Mouse (Mus musculus) midbrain, embryonic 13.5 days (tissue): ENCODE results near the gene Myh1. TPM values are rescaled to one million over a fixed set of nuclear protein-coding genes. Genes with fewer than 3 reads are reported as not detected.

Source experiments
- ATAC-seq: fragments of 200-750 bp; cut with Nextera tagmentation; 2 replicates; pipeline ENCODE4 v1.8.0; 2017; ENCODE audit warnings: mild to moderate bottlenecking, moderate TSS enrichment, moderate library complexity
- H3K27ac ChIP-seq: fragments of 300-500 bp; sonication (generic); 2 replicates; pipeline ENCODE4 v1.5.1; 2015; ENCODE audit warnings: inconsistent platforms, mild to moderate bottlenecking, moderate library complexity
- H3K27me3 ChIP-seq: fragments of 300-500 bp; sonication (generic); 2 replicates; pipeline ENCODE4 v1.6.1; 2015; ENCODE audit warnings: mild to moderate bottlenecking, inconsistent platforms
- H3K36me3 ChIP-seq: fragments of 300-500 bp; sonication (generic); 2 replicates; pipeline ENCODE4 v1.6.1; 2015; ENCODE audit warnings: mild to moderate bottlenecking, inconsistent platforms
- H3K4me1 ChIP-seq: fragments of 300-500 bp; sonication (generic); replicated peaks from 2 replicates; pipeline ENCODE4 v1.6.1; 2015; ENCODE audit warnings: inconsistent platforms
- H3K4me2 ChIP-seq: fragments of 300-500 bp; sonication (generic); replicated peaks from 2 replicates; pipeline ENCODE4 v1.6.1; 2015; ENCODE audit warnings: moderate library complexity, mild to moderate bottlenecking, inconsistent platforms
- H3K4me3 ChIP-seq: fragments of 300-500 bp; sonication (generic); replicated peaks from 2 replicates; pipeline ENCODE4 v1.5.1; 2015; ENCODE audit warnings: mild to moderate bottlenecking, inconsistent platforms
- H3K9ac ChIP-seq: fragments of 300-500 bp; sonication (generic); replicated peaks from 2 replicates; pipeline ENCODE4 v1.6.1; 2015; ENCODE audit warnings: mild to moderate bottlenecking, inconsistent platforms
- H3K9me3 ChIP-seq: fragments of 300-500 bp; sonication (generic); 2 replicates; pipeline ENCODE4 v1.6.1; 2016; ENCODE audit warnings: mild to moderate bottlenecking, inconsistent platforms
- WGBS: fragments of 180-500 bp; shearing (Covaris S2); methylation state at CpG from one replicate; pipeline ENCODE4 v1.1.7; 2015; 5-methylcytosine and 5-hydroxymethylcytosine counted together
- polyA plus RNA-seq: library from polyadenylated mRNA; unstranded; fragments of >200 nt; fragmentation: Nextera tagmentation; extraction: Ambion mirVana; gene quantifications from 2 replicates; pipeline ENCODE4 v1.2.1, GENCODE M21; 2015

Myh1 gene
- polyA plus RNA-seq, 1 experiment from 2014 or later: not detected

DNA sequence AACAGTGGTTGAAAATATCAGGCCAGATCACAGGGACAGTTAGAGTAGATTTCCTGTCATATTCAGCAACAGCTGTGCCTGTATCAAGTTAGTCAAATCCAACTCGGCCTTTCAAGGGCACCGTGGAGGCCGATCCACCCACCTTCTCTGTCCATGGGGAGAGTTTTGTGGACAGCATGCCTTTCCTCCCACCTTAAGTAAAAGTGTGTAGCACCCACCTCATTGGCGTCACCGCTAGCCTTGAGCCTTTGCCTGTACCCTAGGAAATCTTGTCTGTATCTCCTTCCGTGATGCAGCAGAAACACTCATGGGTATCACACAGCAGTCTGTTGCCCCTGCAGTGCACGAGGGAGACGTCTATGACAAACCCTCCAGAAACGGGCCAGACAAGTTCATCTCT is 36.9 kb downstream of the Myh1 start:
- no peaks in the 10 kb centered on the region for H3K4me1 ChIP-seq
- no peak overlapping the region for H3K27ac ChIP-seq
- no peak for ATAC-seq

DNA sequence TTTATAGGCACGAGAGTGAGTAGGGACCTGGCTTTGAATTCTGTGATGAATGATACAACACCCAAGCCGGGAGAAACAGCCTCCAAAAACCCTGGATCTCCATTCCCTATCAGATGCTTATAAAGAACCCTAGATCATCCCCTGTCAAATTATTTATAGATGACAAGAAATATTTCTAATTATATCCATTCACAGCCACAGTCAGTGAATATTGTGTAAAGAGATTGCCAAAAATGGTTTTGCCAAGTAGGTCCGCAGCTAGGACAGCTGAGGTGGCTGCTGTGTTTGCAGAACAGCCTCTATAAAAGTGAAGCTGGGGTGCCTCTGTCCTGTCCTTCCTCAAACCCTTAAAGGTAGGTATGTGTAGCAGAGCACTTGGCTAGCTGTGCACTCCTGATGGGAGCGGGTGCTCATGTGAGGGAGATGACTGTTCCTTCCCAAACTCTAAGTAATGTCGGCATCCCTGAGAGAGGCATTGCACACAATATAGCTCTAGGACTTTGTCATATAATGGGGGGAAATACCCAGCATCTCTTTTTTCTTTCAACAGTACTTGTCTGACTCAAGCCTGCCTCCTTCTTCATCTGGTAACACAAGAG is 37.7 kb downstream of the Myh1 start, which contains the start of gene Myh4:
TSS of gene Myh4 (plus strand) at position 549 of the 599 bp plus-strand sequence.
- H3K9ac ChIP-seq: no peak within 1 kb of the TSS
- no peaks in the 10 kb centered on the region for H3K36me3 ChIP-seq
- H3K4me2 ChIP-seq: no peak within 1 kb of the TSS
- H3K9me3 ChIP-seq: no peaks in the 10 kb centered on the region
- H3K4me3 ChIP-seq: no peak within 1 kb of the TSS
- no peaks in the 10 kb centered on the region for H3K4me1 ChIP-seq
- ATAC-seq: no peak
- H3K27ac ChIP-seq: no peak within 1 kb of the TSS
- H3K27me3 ChIP-seq: no peaks in the 10 kb centered on the region
- WGBS: 83% methylated on average over 5 of the region's 5 CpGs

More for the DNA sequence above, 36.9 kb downstream of the Myh1 start:
- Histone ChIP-seq H3K4me3 (no peak overlapping the region), H3K4me2 (no peak overlapping the region), H3K9me3 (no peaks in the 10 kb centered on the region), H3K36me3 (no peaks in the 10 kb centered on the region), H3K27me3 (no peaks in the 10 kb centered on the region), H3K9ac (no peak overlapping the region)
- 92% methylated on average over 9 of the region's 9 CpGs for WGBS

DNA sequence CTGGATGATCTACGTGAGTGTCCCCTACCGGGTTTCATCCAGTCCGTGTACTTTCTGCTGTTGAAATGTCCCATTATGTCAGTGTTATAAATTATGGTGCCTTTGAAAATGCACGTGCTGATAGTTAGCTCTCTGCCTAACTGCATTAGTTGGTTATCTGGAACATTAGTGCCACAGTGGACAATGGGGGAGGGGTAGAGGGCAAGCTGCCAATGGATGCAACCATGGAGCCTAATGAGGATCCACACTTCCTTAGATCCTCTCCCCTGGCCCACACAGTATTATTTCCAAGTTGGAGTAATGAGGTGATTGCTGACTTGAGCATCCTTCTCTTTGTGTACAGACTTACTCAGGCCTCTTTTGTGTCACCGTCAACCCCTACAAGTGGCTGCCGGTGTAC is 41.2 kb downstream of the Myh1 start:
- 95% methylated on average over 6 of the region's 6 CpGs for WGBS
- Histone ChIP-seq H3K36me3 (no peaks in the 10 kb centered on the region), H3K27ac (no peak overlapping the region), H3K27me3 (no peaks in the 10 kb centered on the region), H3K4me1 (no peaks in the 10 kb centered on the region), H3K4me3 (no peak overlapping the region), H3K9me3 (no peaks in the 10 kb centered on the region), H3K9ac (no peak overlapping the region), H3K4me2 (no peak overlapping the region)
- ATAC-seq: no peak

DNA sequence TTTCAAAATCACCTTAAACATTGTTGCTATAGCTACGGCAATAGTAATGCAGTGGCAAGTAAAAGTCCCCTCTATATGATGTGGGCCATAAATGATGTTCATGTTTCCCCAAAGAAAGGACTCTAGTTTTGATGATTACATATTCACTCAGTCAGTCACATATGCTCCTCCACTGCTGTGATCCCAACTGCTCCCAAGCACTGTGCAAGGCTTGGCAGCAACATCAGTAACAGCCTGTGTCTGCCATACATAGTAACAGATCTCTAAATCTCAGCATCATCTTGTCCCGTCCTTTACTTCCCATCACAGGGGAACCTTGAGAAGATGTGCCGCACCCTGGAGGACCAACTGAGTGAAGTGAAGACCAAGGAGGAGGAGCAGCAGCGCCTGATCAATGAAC is 53.8 kb downstream of the Myh1 start:
- Histone ChIP-seq H3K4me1 (no peaks in the 10 kb centered on the region), H3K9me3 (no peaks in the 10 kb centered on the region), H3K4me2 (no peak overlapping the region), H3K9ac (no peak overlapping the region), H3K4me3 (no peak overlapping the region), H3K27me3 (no peaks in the 10 kb centered on the region), H3K36me3 (no peaks in the 10 kb centered on the region), H3K27ac (no peak overlapping the region)
- WGBS: 91% methylated on average over 4 of the region's 4 CpGs
- ATAC-seq: no peak

DNA sequence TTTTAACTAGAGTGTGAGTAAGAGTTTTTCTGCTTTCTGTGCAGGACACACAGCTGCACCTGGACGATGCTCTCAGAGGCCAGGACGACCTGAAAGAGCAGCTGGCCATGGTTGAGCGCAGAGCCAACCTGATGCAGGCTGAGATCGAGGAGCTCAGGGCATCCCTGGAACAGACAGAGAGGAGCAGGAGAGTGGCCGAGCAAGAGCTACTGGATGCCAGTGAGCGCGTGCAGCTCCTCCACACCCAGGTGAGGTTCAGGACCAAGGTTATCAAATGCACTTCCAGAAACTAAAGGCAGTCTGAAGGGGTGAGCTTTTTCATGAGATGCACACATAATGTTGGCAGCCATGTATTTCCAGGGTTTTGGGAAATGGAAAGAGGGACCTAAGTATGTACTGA is 57.2 kb downstream of the Myh1 start:
- Histone ChIP-seq H3K27ac (no peak overlapping the region), H3K4me3 (no peak overlapping the region), H3K27me3 (no peaks in the 10 kb centered on the region), H3K4me1 (no peaks in the 10 kb centered on the region), H3K4me2 (no peak overlapping the region), H3K9me3 (no peaks in the 10 kb centered on the region), H3K36me3 (no peaks in the 10 kb centered on the region), H3K9ac (no peak overlapping the region)
- WGBS: 90% methylated on average over 7 of the region's 7 CpGs
- ATAC-seq: no peak

DNA sequence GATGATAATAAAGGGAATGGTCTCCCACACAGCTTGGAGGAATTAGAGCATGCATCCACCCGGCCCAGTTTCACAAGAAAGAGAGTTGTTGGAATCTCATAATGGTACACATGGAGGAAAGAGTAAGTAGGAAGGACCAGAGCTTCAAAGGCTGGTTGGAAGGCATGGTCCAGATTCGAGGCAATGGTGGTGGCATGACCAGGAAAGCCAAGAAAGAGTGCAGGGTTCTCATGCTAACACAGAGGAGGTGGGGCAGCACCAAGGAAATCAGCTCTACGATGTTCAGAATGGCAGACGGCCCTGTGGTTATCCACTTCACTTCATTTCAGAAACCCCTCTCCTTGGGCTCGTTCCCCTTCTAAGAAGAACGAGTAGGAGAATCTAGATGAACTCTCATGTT is 61.1 kb downstream of the Myh1 start:
- 85% methylated on average over 6 of the region's 6 CpGs for WGBS
- H3K4me1 ChIP-seq: no peaks in the 10 kb centered on the region
- H3K4me2 ChIP-seq: no peak overlapping the region
- H3K9me3 ChIP-seq: no peaks in the 10 kb centered on the region
- H3K27me3 ChIP-seq: no peaks in the 10 kb centered on the region
- H3K4me3 ChIP-seq: no peak overlapping the region
- H3K27ac ChIP-seq: no peak overlapping the region
- no peak overlapping the region for H3K9ac ChIP-seq
- ATAC-seq: no peak
- H3K36me3 ChIP-seq: no peaks in the 10 kb centered on the region

Other genes with a start within 250 kb of the Myh1 start
- not detected in 2 replicates for gene Tmem238l, start 243.4 kb upstream of the Myh1 start, polyA plus RNA-seq
- 0.89 and 0.93 TPM in 2 replicates for gene Tmem220, start 174.9 kb upstream of the Myh1 start, polyA plus RNA-seq
- 37.0 and 38.5 TPM in 2 replicates for gene Adprm, start 147.5 kb upstream of the Myh1 start, polyA plus RNA-seq
- 15.1 and 16.4 TPM in 2 replicates for gene Sco1, start 147.4 kb upstream of the Myh1 start, polyA plus RNA-seq
- gene Myh3, start 121.8 kb upstream of the Myh1 start, polyA plus RNA-seq: 0.35 and 0.39 TPM in 2 replicates
- gene Myh2, start 29.0 kb upstream of the Myh1 start, polyA plus RNA-seq: not detected in 2 replicates
- not detected in 2 replicates for gene Myh4, start 38.0 kb downstream of the Myh1 start, polyA plus RNA-seq
- 0.54 and 0.75 TPM in 2 replicates for gene Myh8, start 77.1 kb downstream of the Myh1 start, polyA plus RNA-seq
- gene Myh13, start 121.6 kb downstream of the Myh1 start, polyA plus RNA-seq: not detected in 2 replicates